Mouse (Mus musculus) ES-Bruce4 (cell line): ENCODE measurements around the gene St3gal3. TPM values are rescaled to one million over a fixed set of nuclear protein-coding genes. Genes with fewer than 3 reads are reported as not detected.

Experiments
- H3K27ac ChIP-seq: 2 replicates; pipeline ENCODE4 v1.5.1; 2012; ENCODE audit warnings: low read length, inconsistent platforms; ENCODE audit not compliant: insufficient read depth
- H3K27me3 ChIP-seq: 2 replicates; pipeline ENCODE4 v1.6.1; 2012; ENCODE audit warnings: mild to moderate bottlenecking, low read length, inconsistent platforms; ENCODE audit not compliant: control insufficient read depth, poor library complexity, insufficient read depth, severe bottlenecking
- H3K36me3 ChIP-seq: 2 replicates; pipeline ENCODE4 v1.6.1; 2012; ENCODE audit warnings: inconsistent platforms, mild to moderate bottlenecking, low read length, moderate library complexity; ENCODE audit not compliant: control insufficient read depth, poor library complexity, insufficient read depth, severe bottlenecking
- H3K4me1 ChIP-seq: one replicate; pipeline ENCODE4 v1.8.1; 2011; ENCODE audit warnings: low read length; ENCODE audit not compliant: control insufficient read depth, insufficient read depth
- H3K4me3 ChIP-seq: 2 replicates; pipeline ENCODE4 v1.5.1; 2011; ENCODE audit warnings: low read depth, mild to moderate bottlenecking, low read length
- H3K9ac ChIP-seq: 2 replicates; pipeline ENCODE4 v1.6.1; 2012; ENCODE audit warnings: low read depth, mild to moderate bottlenecking, inconsistent platforms; ENCODE audit not compliant: poor library complexity, severe bottlenecking
- H3K9me3 ChIP-seq: replicated peaks from 2 replicates; pipeline ENCODE4 v1.6.1; 2012; ENCODE audit warnings: mild to moderate bottlenecking, low read length, inconsistent platforms; ENCODE audit not compliant: control insufficient read depth, poor library complexity, insufficient read depth, severe bottlenecking
- CTCF ChIP-seq: IDR thresholded peaks from one replicate; pipeline ENCODE4 v1.8.1; 2011; ENCODE audit warnings: low read depth, low read length
- EP300 ChIP-seq: IDR thresholded peaks from 2 replicates; pipeline ENCODE4 v1.6.1; 2011; ENCODE audit warnings: low read depth, low read length; ENCODE audit not compliant: insufficient read depth
- POLR2A ChIP-seq: IDR thresholded peaks from one replicate; pipeline ENCODE4 v1.8.1; 2011; ENCODE audit warnings: low read length; ENCODE audit not compliant: insufficient read depth
- polyA plus RNA-seq: library from polyadenylated mRNA; stranded (reverse); fragments of >200 nt; gene quantifications from 2 replicates; pipeline ENCODE4 v1.2.4, GENCODE M21; 2011; ENCODE audit warnings: low read depth; ENCODE audit not compliant: missing spikeins, insufficient read depth, insufficient read length

The St3gal3 gene
- polyA plus RNA-seq, 1 experiment, result 13.9 TPM

GRCm38 (mm10) chr4:117884146-117884545, 250.6 kb downstream of the St3gal3 start:
- Histone ChIP-seq H3K27me3 (no peaks in the 10 kb centered on the region), H3K9me3 (no peaks in the 10 kb centered on the region), H3K4me3 (no peak overlapping the region), H3K9ac (no peak overlapping the region), H3K27ac (no peak overlapping the region), H3K4me1 (no peaks in the 10 kb centered on the region), H3K36me3 (peaks cover 15% of the 10 kb centered on the region)
- TF ChIP-seq EP300 (no peak), POLR2A (no peak), CTCF (no peak)

- Histone ChIP-seq H3K27ac (no peak within 1 kb of the TSS), H3K4me3 (peak within 1 kb of the TSS; percentile 60), H3K36me3 (peaks cover 15% of the 10 kb centered on the region), H3K27me3 (no peaks in the 10 kb centered on the region), H3K9me3 (no peaks in the 10 kb centered on the region), H3K4me1 (no peaks in the 10 kb centered on the region), H3K9ac (peak within 1 kb of the TSS; percentile 84)
- no peak for TF ChIP-seq EP300
- TF ChIP-seq CTCF, result no peak
- no peak for TF ChIP-seq POLR2A
Observed at GRCm38 (mm10) chr4:117882701-117883691, 251.7 kb downstream of the St3gal3 start, which contains the start of gene B4galt2. B4galt2 (minus strand) TSS chr4:117883487.

Other genes starting within 250 kb of the St3gal3 start
- gene Atp6v0b, start 247.6 kb downstream of the St3gal3 start, polyA plus RNA-seq, result 102 and 115 TPM in 2 replicates
- 7.4 and 8.0 TPM in 2 replicates for gene Dph2, start 242.9 kb downstream of the St3gal3 start, polyA plus RNA-seq
- 24.7 and 25.1 TPM in 2 replicates for gene Ipo13, start 219.9 kb downstream of the St3gal3 start, polyA plus RNA-seq
- 5.0 and 6.1 TPM in 2 replicates for gene Artn, start 205.2 kb downstream of the St3gal3 start, polyA plus RNA-seq
- gene Kdm4a, start 45.1 kb upstream of the St3gal3 start, polyA plus RNA-seq, result 37.2 and 41.8 TPM in 2 replicates
- gene Ptprf, start 156.5 kb upstream of the St3gal3 start, polyA plus RNA-seq, result 194 and 216 TPM in 2 replicates